Mouse (Mus musculus): Measurements from ENCODE around the gene Prss40.

DNA sequence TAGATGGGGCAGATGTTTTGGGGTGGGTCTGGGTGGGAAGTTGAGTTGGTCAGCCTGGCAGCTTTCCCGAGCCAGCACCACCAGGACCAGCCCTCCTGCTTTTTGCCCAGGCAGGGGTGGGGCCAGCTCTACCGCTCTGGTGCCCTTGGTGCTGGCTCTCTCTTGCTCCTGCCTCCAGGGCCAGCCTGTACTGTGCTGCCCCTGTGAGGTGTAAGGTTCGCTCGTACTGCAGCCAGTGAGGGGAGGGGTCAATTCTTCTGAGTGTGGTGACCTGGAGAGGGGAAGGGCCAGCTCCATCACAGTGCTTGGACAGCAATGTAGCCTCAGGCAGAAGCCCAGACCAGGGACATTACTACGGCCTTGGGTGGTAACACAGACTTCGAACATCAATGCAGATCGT, 55.4 kb downstream of the Prss40 start:
- TF ChIP-seq POLR2A (IDR thresholded peaks at IDR 0.05; ENCODE audit: insufficient read depth, low read length): no peak
- TF ChIP-seq EP300 (IDR thresholded peaks at IDR 0.05; ENCODE audit: insufficient read depth, low read depth, low read length): no peak

All from ES-Bruce4 (cell line).